Mouse (Mus musculus) cerebellum, postnatal 10 days (tissue): ENCODE results near the gene Psmd13.
A peak's percentile ranks its signal among the peaks of the same experiment; 100 is the strongest.

ENCODE experiments used
- DNase-seq, 2 experiments: peaks; one replicate each; pipeline ENCODE4 v3.0.0; 2021; ENCODE audit warnings: mixed read lengths in 2 of 2

The Psmd13 gene

GRCm38 (mm10) chr7:140907697-140908096 lies 25.9 kb downstream of the Psmd13 start:
- DNase-seq = no peak

DNA sequence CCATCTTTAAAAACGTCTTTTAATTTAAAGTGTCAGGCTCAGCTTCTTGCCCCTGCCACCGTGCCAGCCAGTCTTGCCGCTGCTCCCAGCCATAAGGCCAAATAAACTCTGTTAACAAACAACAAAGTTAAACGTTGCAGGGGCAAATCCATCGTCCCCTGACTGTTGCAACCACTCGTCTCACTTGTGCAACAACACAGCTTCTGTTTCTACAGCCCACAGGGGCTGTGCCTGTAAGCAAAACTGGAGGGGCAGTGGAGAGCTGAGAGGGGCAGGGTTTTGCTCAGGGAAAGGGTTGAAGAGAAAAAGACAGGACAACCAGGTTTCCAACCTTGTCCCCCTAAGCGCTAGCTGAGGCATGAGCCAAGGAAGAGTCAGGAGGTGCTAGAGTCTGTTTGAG lies 26.4 kb downstream of the Psmd13 start:
- DNase-seq = no peak

DNA sequence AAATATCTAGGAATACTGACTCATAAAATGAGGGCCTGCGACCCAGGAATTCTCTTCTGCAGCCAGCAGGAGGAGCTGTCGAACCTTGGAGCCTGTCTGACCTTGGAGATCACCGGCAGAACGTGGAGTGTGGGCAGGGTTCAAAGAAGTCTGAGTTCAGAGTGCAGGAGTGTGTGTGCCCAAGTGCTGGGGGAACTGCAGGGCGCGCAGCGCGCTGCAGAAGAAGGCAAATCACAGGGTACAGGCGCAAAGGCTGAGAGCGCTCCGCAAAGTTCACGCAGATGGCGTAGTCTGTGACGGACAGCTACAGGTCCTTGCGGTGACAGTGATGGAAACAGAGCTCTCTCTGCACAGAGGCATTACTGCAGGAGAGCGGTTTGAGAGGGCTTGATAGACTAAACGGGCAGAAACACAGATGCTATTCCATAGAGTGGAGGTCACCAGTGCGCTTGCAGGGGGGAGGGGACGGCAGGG lies 26.9 kb downstream of the Psmd13 start:
- peak; percentile 87 to 88 for DNase-seq

DNA sequence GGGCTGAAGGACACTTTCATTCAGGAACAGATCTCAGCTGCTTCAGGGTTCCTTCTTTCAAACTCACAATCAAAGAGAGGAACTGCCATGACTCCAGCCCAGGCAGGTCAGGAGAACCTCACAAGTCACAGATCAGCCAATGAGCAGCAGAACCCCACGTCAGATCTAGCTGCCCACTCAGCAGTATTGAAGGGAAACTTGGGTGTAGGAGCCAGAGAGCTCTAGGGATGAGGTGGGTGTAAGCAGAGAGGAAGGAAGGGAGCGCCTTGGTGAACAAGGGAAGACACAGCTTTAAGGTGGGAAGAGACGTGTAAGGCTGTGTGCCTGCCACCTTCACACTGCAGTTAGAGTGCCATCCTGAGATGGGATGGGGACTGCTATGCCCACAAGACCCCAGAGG lies 30.5 kb downstream of the Psmd13 start:
- no peak for DNase-seq

- no peak for DNase-seq
Observed at GRCm38 (mm10) chr7:140912846-140913482, 31.2 kb downstream of the Psmd13 start.

DNA sequence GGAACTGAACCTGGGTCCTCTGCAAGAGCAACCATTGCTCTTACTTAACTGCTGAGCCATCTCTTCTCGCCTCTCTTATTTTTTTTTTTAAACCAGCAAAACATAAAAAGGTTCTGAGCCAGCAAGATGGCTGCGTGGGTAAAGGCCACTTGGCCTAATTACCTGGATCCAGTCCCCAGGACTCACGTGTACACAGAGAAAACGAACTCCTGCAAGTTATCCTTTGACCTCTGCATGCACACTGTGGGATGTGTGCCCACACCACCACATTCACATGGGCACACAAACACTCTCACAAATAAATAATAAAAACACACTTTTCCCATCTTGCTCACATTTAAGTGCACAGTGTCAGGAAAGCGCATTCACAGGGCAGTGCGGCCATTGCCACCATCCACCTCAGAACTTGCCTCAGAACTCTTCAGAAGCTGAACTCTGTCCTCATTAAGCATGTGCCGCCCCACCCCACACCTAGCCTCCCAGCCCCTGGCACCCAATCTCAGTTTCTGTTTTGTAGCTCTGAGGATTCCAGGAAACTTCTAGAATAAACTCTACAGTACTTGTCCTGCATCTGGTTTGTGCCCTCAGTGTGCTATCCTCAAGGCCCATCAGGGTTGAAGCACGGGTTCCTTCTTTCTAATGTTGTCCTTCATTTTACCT lies 32.4 kb downstream of the Psmd13 start:
- no peak for DNase-seq

DNA sequence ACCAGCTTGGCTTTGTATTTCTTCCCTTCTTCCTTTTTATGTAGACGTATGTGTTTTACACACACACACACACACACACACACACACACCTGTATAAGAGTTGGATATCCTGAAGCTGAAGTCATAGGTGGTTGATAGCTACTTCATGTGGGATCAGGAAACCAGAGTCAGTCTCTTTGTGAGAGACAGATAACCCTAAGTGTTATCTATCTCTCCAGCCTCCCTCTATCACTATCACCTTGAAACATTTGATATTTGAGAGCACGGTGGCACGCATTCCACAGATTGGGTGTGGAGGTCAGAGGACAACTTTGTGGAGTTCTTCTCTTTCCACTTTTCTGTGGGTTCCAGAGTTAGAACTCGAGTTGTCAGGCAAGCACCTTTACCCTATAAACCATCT lies 38.1 kb downstream of the Psmd13 start:
- DNase-seq = no peak

GRCm38 (mm10) chr7:140920418-140921029 lies 38.8 kb downstream of the Psmd13 start, which contains the start of gene Nlrp6:
Nlrp6 (plus strand) TSS chr7:140920902.
- no peak for DNase-seq

GRCm38 (mm10) chr7:140921225-140921975 lies 39.6 kb downstream of the Psmd13 start:
- DNase-seq = no peak

- DNase-seq = peak; percentile 94 to 95
Observed at GRCm38 (mm10) chr7:140922398-140923069, 40.8 kb downstream of the Psmd13 start.

GRCm38 (mm10) chr7:140923070-140923775 lies 41.5 kb downstream of the Psmd13 start:
- DNase-seq = no peak

DNA sequence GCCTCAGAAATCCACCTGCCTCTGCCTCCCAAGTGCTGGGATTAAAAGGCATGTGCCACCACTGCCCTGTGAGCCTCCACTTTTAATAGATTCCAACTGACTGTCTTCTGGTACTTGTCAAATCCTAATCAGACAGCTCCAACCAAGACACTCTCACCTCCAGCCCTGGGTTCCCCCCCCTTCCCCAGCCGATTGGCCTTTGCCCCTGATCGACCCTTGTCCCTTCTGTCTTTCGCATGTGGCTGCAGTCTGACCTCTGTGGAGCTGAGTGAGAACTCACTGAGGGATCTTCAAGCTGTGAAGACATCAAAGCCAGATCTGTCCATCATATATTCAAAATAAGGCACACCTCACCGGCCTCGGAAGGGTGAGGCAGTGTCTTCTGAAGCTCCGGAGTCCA lies 45.4 kb downstream of the Psmd13 start:
- no peak for DNase-seq

- no peak for DNase-seq
Observed at GRCm38 (mm10) chr7:140938436-140938835, 56.7 kb downstream of the Psmd13 start.

- DNase-seq = no peak
Observed at GRCm38 (mm10) chr7:140938896-140939295, 57.1 kb downstream of the Psmd13 start.

- DNase-seq = no peak
Observed at GRCm38 (mm10) chr7:140939669-140940171, 58.0 kb downstream of the Psmd13 start.

- DNase-seq = peak; percentile 83 to 85
Observed at GRCm38 (mm10) chr7:140941222-140942051, 59.7 kb downstream of the Psmd13 start, which contains the start of gene Pgghg. Pgghg (plus strand) TSS chr7:140941391.

GRCm38 (mm10) chr7:140942341-140942740 lies 60.6 kb downstream of the Psmd13 start:
- no peak for DNase-seq

- no peak for DNase-seq
Observed at GRCm38 (mm10) chr7:140942811-140943210, 61.0 kb downstream of the Psmd13 start.

DNA sequence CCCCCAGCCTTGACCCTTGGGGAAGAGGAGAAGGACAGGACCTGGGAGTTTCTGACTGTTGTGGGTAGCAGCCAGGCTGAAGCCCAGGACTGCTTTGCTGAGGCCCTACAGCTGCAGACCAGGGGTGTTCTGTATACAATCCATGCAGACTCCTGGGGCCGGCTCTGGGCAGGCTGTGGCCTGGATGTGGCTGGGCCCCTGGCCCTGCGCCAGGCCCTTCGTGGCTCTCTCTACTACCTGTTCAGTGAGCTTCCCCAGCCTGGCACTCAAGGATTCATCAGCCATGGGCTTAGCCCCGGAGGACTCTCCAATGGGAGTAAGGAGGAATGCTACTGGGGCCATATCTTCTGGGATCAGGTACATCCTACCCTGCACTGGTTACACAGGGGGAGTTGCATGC lies 61.6 kb downstream of the Psmd13 start:
- DNase-seq = no peak

GRCm38 (mm10) chr7:140944236-140944635 lies 62.5 kb downstream of the Psmd13 start:
- DNase-seq = no peak

DNA sequence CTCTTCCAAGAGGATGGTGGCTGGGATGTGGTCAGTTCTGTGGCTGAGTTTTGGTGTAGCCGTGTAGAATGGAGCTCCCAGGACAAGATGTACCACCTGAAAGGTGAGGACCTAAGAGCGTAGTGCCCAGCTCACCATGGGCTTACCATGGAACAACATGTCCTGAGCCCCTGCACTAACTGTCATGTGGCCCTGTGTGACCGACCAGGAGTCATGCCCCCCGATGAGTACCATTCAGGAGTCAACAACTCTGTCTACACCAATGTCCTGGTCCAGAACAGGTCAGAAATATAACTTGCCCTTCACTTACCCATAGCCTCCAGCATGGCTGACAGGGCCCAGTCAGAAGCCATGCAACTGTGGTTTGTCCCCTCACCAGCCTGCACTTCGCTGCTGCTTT lies 63.5 kb downstream of the Psmd13 start:
- DNase-seq = no peak
